Mouse (Mus musculus): ENCODE measurements around the gene Stom.

Stom gene

GRCm38 (mm10) chr2:35272881-35273280, 63.9 kb downstream of the Stom start:
- ATAC-seq (ENCODE audit: low TSS enrichment), result no peak

GRCm38 (mm10) chr2:35271817-35272216, 65.0 kb downstream of the Stom start:
- ATAC-seq (ENCODE audit: low TSS enrichment), result peak; percentile 87

GRCm38 (mm10) chr2:35270531-35270984, 66.2 kb downstream of the Stom start:
- peak; percentile 39 for ATAC-seq (ENCODE audit: low TSS enrichment)

GRCm38 (mm10) chr2:35269716-35270260, 67.0 kb downstream of the Stom start:
- no peak for ATAC-seq (ENCODE audit: low TSS enrichment)

GRCm38 (mm10) chr2:35269136-35269535, 67.6 kb downstream of the Stom start:
- no peak for ATAC-seq (ENCODE audit: low TSS enrichment)

GRCm38 (mm10) chr2:35267876-35268566, 68.8 kb downstream of the Stom start:
- ATAC-seq (ENCODE audit: low TSS enrichment), result no peak

- no peak for ATAC-seq (ENCODE audit: low TSS enrichment)
Observed at GRCm38 (mm10) chr2:35267156-35267875, 69.5 kb downstream of the Stom start.

GRCm38 (mm10) chr2:35266251-35266905, 70.4 kb downstream of the Stom start:
- no peak for ATAC-seq (ENCODE audit: low TSS enrichment)

GRCm38 (mm10) chr2:35265775-35266174, 71.0 kb downstream of the Stom start:
- ATAC-seq (ENCODE audit: low TSS enrichment), result no peak

GRCm38 (mm10) chr2:35265296-35265695, 71.5 kb downstream of the Stom start:
- ATAC-seq (ENCODE audit: low TSS enrichment), result peak; percentile 82

GRCm38 (mm10) chr2:35264095-35264494, 72.7 kb downstream of the Stom start:
- no peak for ATAC-seq (ENCODE audit: low TSS enrichment)
